Mouse (Mus musculus) small intestine, adult 2 months (tissue): ENCODE results near the gene Tmed5. TPM values are rescaled to one million over a fixed set of nuclear protein-coding genes. Genes with fewer than 3 reads are reported as not detected.

ENCODE experiments used
- H3K27ac ChIP-seq: fragments of 200-500 bp; 2 replicates; pipeline ENCODE4 v1.5.1; 2012; ENCODE audit warnings: low read depth, low read length, control low read depth, inconsistent platforms; ENCODE audit not compliant: insufficient read depth
- H3K27me3 ChIP-seq: fragments of 200-500 bp; 2 replicates; pipeline ENCODE4 v1.6.1; 2012; ENCODE audit warnings: mild to moderate bottlenecking, moderate library complexity, low read length, inconsistent platforms; ENCODE audit not compliant: control insufficient read depth, insufficient read depth
- H3K36me3 ChIP-seq: fragments of 200-500 bp; 2 replicates; pipeline ENCODE4 v1.6.1; 2012; ENCODE audit warnings: mild to moderate bottlenecking, low read length, control low read depth, inconsistent platforms; ENCODE audit not compliant: control insufficient read depth, insufficient read depth
- H3K4me1 ChIP-seq: fragments of 200-500 bp; 2 replicates; pipeline ENCODE4 v1.6.1; 2012; ENCODE audit warnings: low read length, inconsistent platforms, mixed read lengths; ENCODE audit not compliant: control insufficient read depth, insufficient read depth, insufficient read length
- H3K4me3 ChIP-seq: fragments of 200-500 bp; 2 replicates; pipeline ENCODE4 v1.5.1; 2012; ENCODE audit warnings: low read depth, mild to moderate bottlenecking, control low read depth, inconsistent platforms, low read length, moderate library complexity
- CTCF ChIP-seq: fragments of 200-500 bp; IDR thresholded peaks from 2 replicates; pipeline ENCODE4 v1.5.1; 2012; ENCODE audit warnings: low read depth, mild to moderate bottlenecking, control low read depth, inconsistent platforms, low read length, moderate library complexity, mixed read lengths; ENCODE audit not compliant: insufficient replicate concordance, insufficient read length; ENCODE audit errors: extremely low read depth
- POLR2A ChIP-seq: fragments of 200-500 bp; IDR thresholded peaks from 2 replicates; pipeline ENCODE4 v1.6.1; 2012; ENCODE audit warnings: low read depth, mild to moderate bottlenecking, control low read depth, inconsistent platforms, low read length, moderate library complexity
- WGBS: fragments of 180-500 bp; shearing (Covaris S2); methylation state at CpG from one replicate; pipeline ENCODE4 v1.1.7; 2018; 5-methylcytosine and 5-hydroxymethylcytosine counted together
- polyA plus RNA-seq: library from polyadenylated mRNA; depleted of rRNA; stranded (reverse); fragments of >200 nt; gene quantifications from 2 replicates; pipeline ENCODE4 v1.2.3, GENCODE M21; 2012; rRNA removed

Gene Tmed5
- polyA plus RNA-seq, 1 experiment: 33.9 TPM

DNA sequence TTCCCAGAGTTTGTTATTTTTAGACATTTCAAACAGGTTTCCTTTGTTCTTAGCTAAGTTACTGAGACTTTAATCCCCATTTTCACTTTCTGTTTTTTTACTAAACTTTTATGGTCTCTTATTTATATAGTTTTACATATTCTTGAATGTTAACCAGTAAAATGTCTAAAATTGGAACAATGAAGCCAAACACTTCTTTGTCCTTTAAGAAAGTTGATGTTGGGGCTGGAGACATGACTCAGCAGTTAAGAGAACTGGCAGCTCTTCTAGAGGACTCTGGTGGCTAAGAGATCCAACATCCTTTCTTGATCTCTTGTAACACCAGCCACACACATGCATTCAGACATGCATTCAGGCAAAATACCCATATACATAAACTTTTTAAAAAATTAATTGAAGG, 52.8 kb downstream of the Tmed5 start:
- peaks cover 16% of the 10 kb centered on the region for H3K36me3 ChIP-seq
- H3K4me1 ChIP-seq: no peaks in the 10 kb centered on the region
- no peak overlapping the region for H3K4me3 ChIP-seq
- H3K27ac ChIP-seq: no peak overlapping the region
- H3K27me3 ChIP-seq: no peaks in the 10 kb centered on the region
- no peak for TF ChIP-seq POLR2A

DNA sequence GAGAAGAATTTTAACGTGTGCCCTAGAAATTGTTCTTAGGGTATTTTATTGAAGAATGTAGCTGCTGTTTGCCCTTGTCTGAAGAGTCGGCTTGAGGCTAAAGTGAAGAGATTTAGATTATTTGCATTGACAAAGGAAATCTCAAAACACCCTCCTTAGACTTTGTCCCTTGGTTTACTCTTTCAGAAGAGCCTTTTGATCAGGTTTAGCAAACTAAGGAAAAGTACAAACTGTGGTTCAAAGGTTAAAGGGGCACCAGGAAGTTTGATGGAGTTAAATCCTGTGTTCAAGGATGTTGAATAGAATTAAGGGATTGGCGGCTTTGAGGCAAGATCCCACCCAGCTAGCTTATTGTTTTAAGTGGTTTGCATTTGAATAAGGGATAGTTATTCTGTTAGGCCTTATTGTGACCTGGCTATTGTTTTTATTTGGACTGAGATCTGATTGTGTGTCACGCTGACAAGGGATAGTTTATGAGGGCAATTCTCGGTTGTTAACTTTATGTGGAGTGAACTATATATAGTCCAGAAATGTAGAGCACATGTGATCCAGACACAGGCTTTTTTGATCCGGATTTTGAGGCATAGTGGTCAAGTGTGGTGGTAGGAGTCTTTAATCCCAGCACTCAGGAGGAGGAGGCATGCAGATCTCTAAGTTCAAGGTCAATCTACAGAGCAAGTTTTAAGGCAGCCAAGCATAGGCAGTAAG, 55.4 kb downstream of the Tmed5 start:
- H3K27me3 ChIP-seq: no peaks in the 10 kb centered on the region
- TF ChIP-seq CTCF: no peak
- no peak for TF ChIP-seq POLR2A
- H3K27ac ChIP-seq: peak overlapping the region; percentile 69
- peaks cover 6% of the 10 kb centered on the region for H3K36me3 ChIP-seq
- WGBS: 57% methylated on average over 6 of the region's 6 CpGs
- H3K4me3 ChIP-seq: no peak overlapping the region
- H3K4me1 ChIP-seq: no peaks in the 10 kb centered on the region

GRCm38 (mm10) chr5:108076241-108076640, 56.2 kb downstream of the Tmed5 start:
- no peaks in the 10 kb centered on the region for H3K27me3 ChIP-seq
- TF ChIP-seq CTCF: no peak
- no peak for TF ChIP-seq POLR2A
- H3K4me1 ChIP-seq: no peaks in the 10 kb centered on the region
- H3K4me3 ChIP-seq: no peak overlapping the region
- H3K36me3 ChIP-seq: peaks cover 2% of the 10 kb centered on the region; the same call in 1 of the 2 replicates
- peak overlapping the region; percentile 69 for H3K27ac ChIP-seq

DNA sequence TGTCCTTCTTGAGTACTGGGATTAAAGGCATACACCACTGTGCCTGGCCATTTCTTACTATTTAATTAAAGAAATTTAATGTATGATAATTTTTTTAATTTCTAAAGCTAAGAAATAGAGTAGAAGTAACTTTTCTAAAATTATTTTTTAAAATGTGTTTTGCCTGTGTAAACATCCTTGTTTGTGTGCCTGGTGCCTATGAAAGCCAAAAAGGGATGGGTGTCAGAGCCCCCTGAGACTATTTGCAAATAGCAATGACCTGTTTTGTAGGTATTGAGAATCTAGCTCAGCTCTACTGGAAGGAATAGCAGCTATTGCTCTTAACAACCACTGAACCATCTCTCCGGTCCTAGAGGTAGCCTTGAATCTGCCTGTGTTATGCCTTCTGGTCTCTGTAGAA, 60.1 kb downstream of the Tmed5 start:
- no peak overlapping the region for H3K4me3 ChIP-seq
- H3K27ac ChIP-seq: no peak overlapping the region
- H3K4me1 ChIP-seq: no peaks in the 10 kb centered on the region
- 96% methylated on average over 1 of the region's 1 CpGs for WGBS
- H3K36me3 ChIP-seq: peaks cover 8% of the 10 kb centered on the region
- no peaks in the 10 kb centered on the region for H3K27me3 ChIP-seq
- TF ChIP-seq CTCF (no peak), POLR2A (no peak)

GRCm38 (mm10) chr5:108065465-108066411, 66.7 kb downstream of the Tmed5 start, which contains the start of gene Mtf2:
Gene Mtf2, plus strand, starts transcription at chr5:108065674.
- Histone ChIP-seq H3K4me1 (no peaks in the 10 kb centered on the region), H3K27me3 (no peaks in the 10 kb centered on the region), H3K4me3 (peak within 1 kb of the TSS; percentile 97), H3K36me3 (peaks cover 4% of the 10 kb centered on the region; the same call in 1 of the 2 replicates), H3K27ac (peak within 1 kb of the TSS; percentile 22; the same call in 1 of the 2 replicates)
- peak; percentile 87 for TF ChIP-seq POLR2A
- TF ChIP-seq CTCF: no peak
- under 1% methylated on average over 59 of the region's 59 CpGs for WGBS

DNA sequence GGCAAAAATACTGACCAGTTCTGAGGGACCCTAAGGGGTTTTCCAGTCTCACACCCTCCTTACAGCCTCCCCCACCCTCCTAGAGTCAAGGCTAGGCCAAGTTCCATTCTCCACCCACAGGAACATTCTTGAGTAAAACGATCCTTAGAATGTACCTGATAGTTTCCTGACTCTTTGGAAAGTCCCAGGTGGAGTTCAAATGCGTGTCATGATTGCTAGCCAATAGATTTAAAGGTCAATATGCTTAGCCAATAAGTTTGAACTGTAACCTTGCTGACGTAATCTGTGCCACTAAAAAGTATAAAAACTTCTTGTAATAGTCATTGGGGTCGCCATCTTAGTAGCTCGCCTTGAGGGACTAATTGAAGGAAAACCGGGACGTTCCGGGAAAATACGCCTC, 72.0 kb downstream of the Tmed5 start:
- no peak overlapping the region for H3K4me3 ChIP-seq
- 93% methylated on average over 9 of the region's 9 CpGs for WGBS
- no peaks in the 10 kb centered on the region for H3K36me3 ChIP-seq
- no peaks in the 10 kb centered on the region for H3K4me1 ChIP-seq
- no peak overlapping the region for H3K27ac ChIP-seq
- TF ChIP-seq CTCF: no peak
- no peak for TF ChIP-seq POLR2A
- no peaks in the 10 kb centered on the region for H3K27me3 ChIP-seq

Other genes with a start within 250 kb of the Tmed5 start
- 34.3 and 62.3 TPM in 2 replicates for gene Rpl5, start 232.1 kb downstream of the Tmed5 start, polyA plus RNA-seq
- 0.08 and 0.30 TPM in 2 replicates for gene Fam69a, start 145.5 kb downstream of the Tmed5 start, polyA plus RNA-seq
- gene Mtf2, start 66.9 kb downstream of the Tmed5 start, polyA plus RNA-seq: 1.1 and 2.0 TPM in 2 replicates
- not detected in 2 replicates for gene Ccdc18, start 255 bp upstream of the Tmed5 start, polyA plus RNA-seq
- gene Dr1, start 136.3 kb upstream of the Tmed5 start, polyA plus RNA-seq: 10.7 and 15.8 TPM in 2 replicates
- 2.5 and 4.7 TPM in 2 replicates for gene Pigg, start 180.0 kb upstream of the Tmed5 start, polyA plus RNA-seq
- 0.57 and 0.76 TPM in 2 replicates for gene Gm42517, start 235.3 kb upstream of the Tmed5 start, polyA plus RNA-seq